Mouse (Mus musculus) heart, postnatal 0 days (tissue): ENCODE measurements around the gene Coa5.

ENCODE experiments used
- CTCF ChIP-seq: IDR thresholded peaks from 2 replicates; pipeline ENCODE4 v1.5.1; 2016; ENCODE audit warnings: antibody characterized with exemption, control low read depth, low read depth
- EP300 ChIP-seq: IDR thresholded peaks from 2 replicates; pipeline ENCODE4 v1.6.1; 2016; ENCODE audit warnings: antibody characterized with exemption, low read depth

GRCm38 (mm10) chr1:37469007-37469406, 39.1 kb upstream of the Coa5 start:
- TF ChIP-seq CTCF (no peak), EP300 (no peak)
